Comparison of ENCODE assay signal across 8 mouse cellular contexts in genomic region chr7:24886308-24886633, GRCm38 (mm10). TPM values are rescaled to one million over a fixed set of nuclear protein-coding genes. Genes with fewer than 3 reads are reported as not detected.
DNase-seq lines count a peak whose midpoint lies in the region; ATAC-seq and TF ChIP-seq lines count a peak whose summit lies in the region.

No protein-coding gene starts in this region.

- peak overlapping the region; percentile 95 for H3K4me2 ChIP-seq in lung, embryonic 14.5 days
- H3K4me2 ChIP-seq in forebrain, embryonic 13.5 days: peak overlapping the region; percentile 86
- peak overlapping the region; percentile 93 for H3K4me2 ChIP-seq in kidney, embryonic 16.5 days (replicated peaks; ENCODE audit: low read depth, low read length)
- H3K4me2 ChIP-seq in midbrain, postnatal 0 days (ENCODE audit: low read depth, low read length, poor library complexity, severe bottlenecking): peak overlapping the region; percentile 76

- H3K9ac ChIP-seq in lung, embryonic 14.5 days: peak overlapping the region; percentile 100
- H3K9ac ChIP-seq in forebrain, embryonic 13.5 days: peak overlapping the region; percentile 100
- H3K9ac ChIP-seq in kidney, embryonic 16.5 days (replicated peaks; ENCODE audit: low read length): peak overlapping the region; percentile 100
- peak overlapping the region; percentile 99 for H3K9ac ChIP-seq in midbrain, postnatal 0 days (replicated peaks; ENCODE audit: low read length, poor library complexity, severe bottlenecking)

- H3K4me3 ChIP-seq in lung, embryonic 14.5 days (ENCODE audit: low read depth, low read length): peak overlapping the region; percentile 98
- H3K4me3 ChIP-seq in forebrain, embryonic 13.5 days: peak overlapping the region; percentile 91
- peak overlapping the region; percentile 89 for H3K4me3 ChIP-seq in kidney, embryonic 16.5 days (ENCODE audit: low read length)
- no peak overlapping the region for H3K4me3 ChIP-seq in midbrain, postnatal 0 days (ENCODE audit: low read depth, low read length)

- peaks cover 62% of the 10 kb centered on the region for H3K36me3 ChIP-seq in lung, embryonic 14.5 days (ENCODE audit: insufficient read depth)
- H3K36me3 ChIP-seq in forebrain, embryonic 13.5 days (ENCODE audit: poor library complexity, severe bottlenecking): peaks cover 56% of the 10 kb centered on the region
- peaks cover 53% of the 10 kb centered on the region for H3K36me3 ChIP-seq in kidney, embryonic 16.5 days (ENCODE audit: insufficient read depth, low read length)
- H3K36me3 ChIP-seq in midbrain, postnatal 0 days (ENCODE audit: insufficient read depth, low read length): peaks cover 34% of the 10 kb centered on the region

- ATAC-seq in lung, embryonic 14.5 days (ENCODE audit: insufficient read depth): no peak
- ATAC-seq in forebrain, embryonic 13.5 days: no peak
- ATAC-seq in kidney, embryonic 16.5 days (ENCODE audit: low FRiP score, low TSS enrichment): no peak
- ATAC-seq in midbrain, postnatal 0 days (ENCODE audit: low FRiP score): no peak
- ATAC-seq in activated CD4-positive, CD25-positive, alpha-beta regulatory T cell, adult 4 months: no peak

- WGBS in lung, embryonic 14.5 days: 44% methylated on average over 4 of the region's 4 CpGs
- 60% methylated on average over 4 of the region's 4 CpGs for WGBS in forebrain, embryonic 13.5 days
- WGBS in kidney, embryonic 16.5 days: 52% methylated on average over 4 of the region's 4 CpGs
- 71% methylated on average over 4 of the region's 4 CpGs for WGBS in midbrain, postnatal 0 days

- no peaks in the 10 kb centered on the region for H3K9me3 ChIP-seq in lung, embryonic 14.5 days (ENCODE audit: low read depth, low read length)
- H3K9me3 ChIP-seq in forebrain, embryonic 13.5 days (replicated peaks): no peaks in the 10 kb centered on the region
- no peaks in the 10 kb centered on the region for H3K9me3 ChIP-seq in kidney, embryonic 16.5 days (ENCODE audit: low read length)
- H3K9me3 ChIP-seq in midbrain, postnatal 0 days (ENCODE audit: low read length): no peaks in the 10 kb centered on the region

- no peaks in the 10 kb centered on the region for H3K27me3 ChIP-seq in lung, embryonic 14.5 days (ENCODE audit: insufficient read depth, low read length)
- no peaks in the 10 kb centered on the region for H3K27me3 ChIP-seq in forebrain, embryonic 13.5 days
- H3K27me3 ChIP-seq in kidney, embryonic 16.5 days (ENCODE audit: insufficient read depth, low read length): no peaks in the 10 kb centered on the region
- no peaks in the 10 kb centered on the region for H3K27me3 ChIP-seq in midbrain, postnatal 0 days (ENCODE audit: insufficient read depth, low read length)

- peak overlapping the region; percentile 31; the same call in 1 of the 2 replicates for H3K27ac ChIP-seq in lung, embryonic 14.5 days (ENCODE audit: low read depth)
- no peak overlapping the region; the same call in 1 of the 2 replicates for H3K27ac ChIP-seq in forebrain, embryonic 13.5 days
- peak overlapping the region; percentile 94 for H3K27ac ChIP-seq in kidney, embryonic 16.5 days (ENCODE audit: low read length)
- no peak overlapping the region for H3K27ac ChIP-seq in midbrain, postnatal 0 days (ENCODE audit: low read depth, low read length)

- DNase-seq in lung, embryonic 14.5 days: peak; percentile 19
- no peak for DNase-seq in lung, adult 18-20 months
- DNase-seq in midbrain, postnatal 0 days (ENCODE audit: low spot score): no peak
- DNase-seq in embryo, embryonic 10 days (ENCODE audit: low spot score): no peak
- DNase-seq in right cerebral cortex, adult 18-20 months: no peak

- H3K4me1 ChIP-seq in lung, embryonic 14.5 days (ENCODE audit: insufficient read depth): peaks cover 8% of the 10 kb centered on the region
- peaks cover 31% of the 10 kb centered on the region for H3K4me1 ChIP-seq in forebrain, embryonic 13.5 days
- peaks cover 37% of the 10 kb centered on the region for H3K4me1 ChIP-seq in kidney, embryonic 16.5 days (ENCODE audit: insufficient read depth, low read length)
- H3K4me1 ChIP-seq in midbrain, postnatal 0 days (ENCODE audit: insufficient read depth, low read length): peaks cover 9% of the 10 kb centered on the region

- TF ChIP-seq CTCF in lung, embryonic 14.5 days (IDR thresholded peaks at IDR 0.05; ENCODE audit: low read depth): no peak
- no peak for TF ChIP-seq CTCF in midbrain, postnatal 0 days (IDR thresholded peaks at IDR 0.05)

RNA-seq across cellular contexts. Expression of gene Rps19, which starts 2.1 kb away (rescaled TPM):
- 3,015 and 3,069 TPM in 2 replicates for polyA plus RNA-seq in lung, embryonic 14.5 days (2014; fragmentation: Nextera tagmentation; extraction: Ambion mirVana)
- polyA plus RNA-seq in forebrain, embryonic 13.5 days (2015; fragmentation: Nextera tagmentation; extraction: Ambion mirVana): 1,732 and 1,934 TPM in 2 replicates
- polyA plus RNA-seq in kidney, embryonic 16.5 days (2015; fragmentation: Nextera tagmentation; extraction: Ambion mirVana): 2,217 and 2,364 TPM in 2 replicates
- 364 and 448 TPM in 2 replicates for total RNA-seq in midbrain, postnatal 0 days (2014; rRNA removed)
- polyA plus RNA-seq in midbrain, postnatal 0 days (2015; fragmentation: Nextera tagmentation; extraction: Ambion mirVana): 1,202 and 1,286 TPM in 2 replicates
- polyA plus RNA-seq in activated CD4-positive, CD25-positive, alpha-beta regulatory T cell, adult 4 months (2017; shearing (Covaris generic)): over 10,000 TPM; 11,194 to 11,919 TPM

RNA-seq across cellular contexts. Expression of gene Cd79a, which starts 10.9 kb away (rescaled TPM):
- 0.16 and 0.24 TPM in 2 replicates for polyA plus RNA-seq in lung, embryonic 14.5 days (2014; fragmentation: Nextera tagmentation; extraction: Ambion mirVana)
- 0.18 TPM in 1 of 2 replicates, not detected in the other for polyA plus RNA-seq in forebrain, embryonic 13.5 days (2015; fragmentation: Nextera tagmentation; extraction: Ambion mirVana)
- polyA plus RNA-seq in kidney, embryonic 16.5 days (2015; fragmentation: Nextera tagmentation; extraction: Ambion mirVana): 1.8 and 2.0 TPM in 2 replicates
- total RNA-seq in midbrain, postnatal 0 days (2014; rRNA removed): 0.27 and 0.42 TPM in 2 replicates
- 0.82 and 0.85 TPM in 2 replicates for polyA plus RNA-seq in midbrain, postnatal 0 days (2015; fragmentation: Nextera tagmentation; extraction: Ambion mirVana)
- polyA plus RNA-seq in activated CD4-positive, CD25-positive, alpha-beta regulatory T cell, adult 4 months (2017; shearing (Covaris generic)): 10 to 100 TPM in 1 of 2 experiments, 1 to 10 TPM in 1; 1.7 to 22.3 TPM

RNA-seq across cellular contexts. Expression of gene Dmrtc2, which starts 16.4 kb away (rescaled TPM):
- not detected in 2 replicates for polyA plus RNA-seq in lung, embryonic 14.5 days (2014; fragmentation: Nextera tagmentation; extraction: Ambion mirVana)
- 0.10 and 0.13 TPM in 2 replicates for polyA plus RNA-seq in forebrain, embryonic 13.5 days (2015; fragmentation: Nextera tagmentation; extraction: Ambion mirVana)
- not detected in 2 replicates for polyA plus RNA-seq in kidney, embryonic 16.5 days (2015; fragmentation: Nextera tagmentation; extraction: Ambion mirVana)
- 0.11 TPM in 1 of 2 replicates, not detected in the other for total RNA-seq in midbrain, postnatal 0 days (2014; rRNA removed)
- polyA plus RNA-seq in midbrain, postnatal 0 days (2015; fragmentation: Nextera tagmentation; extraction: Ambion mirVana): 0.31 and 0.70 TPM in 2 replicates
- not detected for polyA plus RNA-seq in activated CD4-positive, CD25-positive, alpha-beta regulatory T cell, adult 4 months (2017; shearing (Covaris generic))

RNA-seq across cellular contexts. Expression of gene Arhgef1, which starts 16.4 kb away (rescaled TPM):
- 109 and 120 TPM in 2 replicates for polyA plus RNA-seq in lung, embryonic 14.5 days (2014; fragmentation: Nextera tagmentation; extraction: Ambion mirVana)
- polyA plus RNA-seq in forebrain, embryonic 13.5 days (2015; fragmentation: Nextera tagmentation; extraction: Ambion mirVana): 54.2 and 54.9 TPM in 2 replicates
- 94.7 and 105 TPM in 2 replicates for polyA plus RNA-seq in kidney, embryonic 16.5 days (2015; fragmentation: Nextera tagmentation; extraction: Ambion mirVana)
- total RNA-seq in midbrain, postnatal 0 days (2014; rRNA removed): 19.1 and 27.5 TPM in 2 replicates
- 29.0 and 33.0 TPM in 2 replicates for polyA plus RNA-seq in midbrain, postnatal 0 days (2015; fragmentation: Nextera tagmentation; extraction: Ambion mirVana)
- polyA plus RNA-seq in activated CD4-positive, CD25-positive, alpha-beta regulatory T cell, adult 4 months (2017; shearing (Covaris generic)): 100 to 1,000 TPM; 164 to 173 TPM

RNA-seq across cellular contexts. Expression of gene Lypd4, which starts 16.5 kb away (rescaled TPM):
- polyA plus RNA-seq in lung, embryonic 14.5 days (2014; fragmentation: Nextera tagmentation; extraction: Ambion mirVana): not detected in 2 replicates
- not detected in 2 replicates for polyA plus RNA-seq in forebrain, embryonic 13.5 days (2015; fragmentation: Nextera tagmentation; extraction: Ambion mirVana)
- not detected in 2 replicates for polyA plus RNA-seq in kidney, embryonic 16.5 days (2015; fragmentation: Nextera tagmentation; extraction: Ambion mirVana)
- 0.19 TPM in 1 of 2 replicates, not detected in the other for total RNA-seq in midbrain, postnatal 0 days (2014; rRNA removed)
- 0.16 and 0.28 TPM in 2 replicates for polyA plus RNA-seq in midbrain, postnatal 0 days (2015; fragmentation: Nextera tagmentation; extraction: Ambion mirVana)
- polyA plus RNA-seq in activated CD4-positive, CD25-positive, alpha-beta regulatory T cell, adult 4 months (2017; shearing (Covaris generic)): not detected

Comparison
In these comparisons a context has a peak if more than half of its experiments do, and no peak if none do; other contexts are left out.
1. H3K27ac ChIP-seq: peak in lung, embryonic 14.5 days (single experiment) and kidney, embryonic 16.5 days (single experiment); none in forebrain, embryonic 13.5 days (single experiment) and midbrain, postnatal 0 days (single experiment).
2. Peak in every context shown above with its lines, with median percentiles within 50 percentile points of each other: H3K4me2 ChIP-seq and H3K9ac ChIP-seq.